Comparison of ENCODE assay signal across 8 mouse cellular contexts in the genomic region with DNA sequence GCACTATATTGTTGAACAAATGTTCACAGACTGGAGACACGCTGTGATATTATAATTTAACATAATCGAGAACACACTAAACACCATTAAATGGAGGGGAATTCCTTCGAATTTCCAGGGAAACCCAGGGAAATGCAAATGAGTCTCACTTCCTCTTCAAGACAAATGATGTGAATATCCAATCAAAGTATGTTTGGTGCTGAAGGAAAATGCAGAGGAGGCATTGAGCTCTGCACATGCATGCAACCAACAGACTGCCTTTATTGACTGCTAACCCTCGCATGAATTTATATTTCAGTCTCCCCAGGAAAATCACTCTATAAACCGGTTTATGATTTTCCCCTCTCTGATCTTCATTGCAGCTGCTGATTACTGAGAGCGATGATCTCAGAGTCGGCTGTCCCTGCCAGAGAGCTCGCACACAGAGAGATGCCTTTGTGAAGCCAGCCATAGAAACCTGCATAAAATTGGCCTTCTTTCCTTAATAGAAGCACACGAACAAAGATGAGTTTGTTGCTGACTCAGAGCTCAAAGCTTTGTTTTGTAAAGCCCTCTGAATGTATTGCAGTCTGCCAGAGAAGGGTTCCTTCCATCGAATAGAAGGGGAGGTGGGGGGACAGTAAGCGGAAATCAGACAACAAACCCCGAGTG.
DNase-seq lines count a peak whose midpoint lies in the region; ATAC-seq lines count a peak whose summit lies in the region.

No protein-coding gene starts in this region.

- WGBS in hindbrain, embryonic 16.5 days, result 14% methylated on average over 12 of the region's 12 CpGs
- WGBS in midbrain, embryonic 15.5 days, result 5% methylated on average over 12 of the region's 12 CpGs
- WGBS in liver, embryonic 11.5 days, result 71% methylated on average over 12 of the region's 12 CpGs

- no peaks in the 10 kb centered on the region for H3K36me3 ChIP-seq in hindbrain, embryonic 16.5 days (ENCODE audit: control insufficient read depth, insufficient read depth, low read length)
- no peaks in the 10 kb centered on the region for H3K36me3 ChIP-seq in midbrain, embryonic 15.5 days (replicated peaks)
- no peaks in the 10 kb centered on the region for H3K36me3 ChIP-seq in liver, embryonic 11.5 days (ENCODE audit: control insufficient read depth, insufficient read depth, low read length)

- DNase-seq in embryo, embryonic 9.5 days (ENCODE audit: extremely low spot score), result peak; percentile 18
- DNase-seq in thymus, postnatal 10 days (ENCODE audit: low spot score in 2 of 2), result no peak
- DNase-seq in spleen, postnatal 14 days (ENCODE audit: low spot score in 2 of 2), result no peak
- no peak for DNase-seq in liver, embryonic 11.5 days (ENCODE audit: low spot score)
- no peak for DNase-seq in heart, adult 8-10 months (ENCODE audit: low spot score)

- ATAC-seq in cerebellum, adult (ENCODE audit: insufficient number of reproducible peaks, low FRiP score, low TSS enrichment), result peak; percentile 54; the same call in 1 of the 2 replicates
- ATAC-seq in hindbrain, embryonic 16.5 days, result peak; percentile 94
- peak; percentile 89 for ATAC-seq in midbrain, embryonic 15.5 days (replicated peaks)
- no peak for ATAC-seq in liver, embryonic 11.5 days (replicated peaks; ENCODE audit: low FRiP score)

- peak overlapping the region; percentile 1; the same call in 1 of the 2 replicates for H3K9ac ChIP-seq in hindbrain, embryonic 16.5 days (ENCODE audit: low read depth, low read length)
- peak overlapping the region; percentile 31; the same call in 1 of the 2 replicates for H3K9ac ChIP-seq in midbrain, embryonic 15.5 days
- H3K9ac ChIP-seq in liver, embryonic 11.5 days (ENCODE audit: low read depth, low read length), result no peak overlapping the region

- peak overlapping the region; percentile 72 for H3K27ac ChIP-seq in hindbrain, embryonic 16.5 days (ENCODE audit: low read depth, low read length)
- H3K27ac ChIP-seq in midbrain, embryonic 15.5 days, result peak overlapping the region; percentile 83
- no peak overlapping the region for H3K27ac ChIP-seq in liver, embryonic 11.5 days (ENCODE audit: low read depth, low read length)

- H3K9me3 ChIP-seq in hindbrain, embryonic 16.5 days (ENCODE audit: control insufficient read depth, low read length), result no peaks in the 10 kb centered on the region
- H3K9me3 ChIP-seq in midbrain, embryonic 15.5 days, result no peaks in the 10 kb centered on the region
- no peaks in the 10 kb centered on the region for H3K9me3 ChIP-seq in liver, embryonic 11.5 days (ENCODE audit: control insufficient read depth, low read length)

- H3K4me1 ChIP-seq in hindbrain, embryonic 16.5 days (ENCODE audit: control insufficient read depth, insufficient read depth, low read depth, low read length), result peaks cover 6% of the 10 kb centered on the region
- H3K4me1 ChIP-seq in midbrain, embryonic 15.5 days, result peaks cover 25% of the 10 kb centered on the region
- H3K4me1 ChIP-seq in liver, embryonic 11.5 days (replicated peaks; ENCODE audit: control insufficient read depth, insufficient read depth, low read length), result no peaks in the 10 kb centered on the region

- H3K27me3 ChIP-seq in hindbrain, embryonic 16.5 days (replicated peaks; ENCODE audit: control insufficient read depth, insufficient read depth, low read length), result no peaks in the 10 kb centered on the region
- H3K27me3 ChIP-seq in midbrain, embryonic 15.5 days (replicated peaks), result no peaks in the 10 kb centered on the region
- no peaks in the 10 kb centered on the region for H3K27me3 ChIP-seq in liver, embryonic 11.5 days (replicated peaks; ENCODE audit: control insufficient read depth, insufficient read depth, low read length)

- H3K4me2 ChIP-seq in hindbrain, embryonic 16.5 days (ENCODE audit: low read length), result peak overlapping the region; percentile 48
- H3K4me2 ChIP-seq in midbrain, embryonic 15.5 days, result peak overlapping the region; percentile 39
- no peak overlapping the region for H3K4me2 ChIP-seq in liver, embryonic 11.5 days

- H3K4me3 ChIP-seq in hindbrain, embryonic 16.5 days (ENCODE audit: low read length), result no peak overlapping the region; the same call in 1 of the 2 replicates
- peak overlapping the region; percentile 4; the same call in 1 of the 2 replicates for H3K4me3 ChIP-seq in midbrain, embryonic 15.5 days
- no peak overlapping the region for H3K4me3 ChIP-seq in liver, embryonic 11.5 days (ENCODE audit: low read depth, low read length)
